Mouse (Mus musculus): ENCODE results near the gene Pax8. TPM values are rescaled to one million over a fixed set of nuclear protein-coding genes. Genes with fewer than 3 reads are reported as not detected.

The Pax8 gene
- polyA plus RNA-seq (2015; fragmentation: Nextera tagmentation; extraction: Ambion mirVana) = 134 and 160 TPM in 2 replicates

DNA sequence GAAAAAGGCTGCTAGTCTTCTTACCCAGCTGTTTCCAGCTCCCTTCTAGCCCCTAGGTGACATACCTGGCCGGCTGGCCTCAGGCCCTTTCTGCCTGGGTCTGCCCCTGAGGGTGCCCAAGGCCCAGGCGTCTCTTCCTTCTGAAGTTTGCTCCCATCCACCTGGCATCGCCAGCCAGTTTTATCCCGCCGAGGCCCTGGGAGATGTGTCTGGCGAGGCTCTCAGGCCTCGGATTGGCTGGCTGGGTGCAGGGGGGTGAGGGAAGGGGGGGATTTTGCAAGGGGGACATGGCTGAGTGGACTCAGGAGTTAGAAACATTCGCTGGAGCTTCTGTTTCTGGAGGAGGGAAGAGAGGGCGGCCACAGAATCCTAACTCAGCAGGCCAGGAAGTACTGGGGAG is at the start of gene Pax8:
TSS of gene Pax8 (minus strand) at position 180 of the 400 bp plus-strand sequence.
- ATAC-seq (ENCODE audit: low FRiP score, low TSS enrichment) = peak; percentile 92
- peak within 1 kb of the TSS; percentile 94 for H3K9ac ChIP-seq (replicated peaks; ENCODE audit: low read length)
- H3K4me1 ChIP-seq (ENCODE audit: insufficient read depth, low read length) = peaks cover 28% of the 10 kb centered on the region
- H3K4me2 ChIP-seq (replicated peaks; ENCODE audit: low read depth, low read length) = peak within 1 kb of the TSS; percentile 50
- peak within 1 kb of the TSS; percentile 75 for H3K4me3 ChIP-seq (ENCODE audit: low read length)
- peak within 1 kb of the TSS; percentile 94 for H3K27ac ChIP-seq (ENCODE audit: low read length)
- H3K9me3 ChIP-seq (ENCODE audit: low read length) = no peaks in the 10 kb centered on the region
- peaks cover 22% of the 10 kb centered on the region; the same call in 1 of the 2 replicates for H3K27me3 ChIP-seq (ENCODE audit: insufficient read depth, low read length)
- WGBS = 27% methylated on average over 9 of the region's 9 CpGs
- H3K36me3 ChIP-seq (ENCODE audit: insufficient read depth, low read length) = no peaks in the 10 kb centered on the region

- peak; percentile 93 for ATAC-seq (ENCODE audit: low FRiP score, low TSS enrichment)
- peak overlapping the region; percentile 87 for H3K27ac ChIP-seq (ENCODE audit: low read length)
- WGBS = 1% methylated on average over 33 of the region's 33 CpGs
Measured at GRCm38 (mm10) chr2:24521430-24522226, 46.2 kb upstream of the Pax8 start.

DNA sequence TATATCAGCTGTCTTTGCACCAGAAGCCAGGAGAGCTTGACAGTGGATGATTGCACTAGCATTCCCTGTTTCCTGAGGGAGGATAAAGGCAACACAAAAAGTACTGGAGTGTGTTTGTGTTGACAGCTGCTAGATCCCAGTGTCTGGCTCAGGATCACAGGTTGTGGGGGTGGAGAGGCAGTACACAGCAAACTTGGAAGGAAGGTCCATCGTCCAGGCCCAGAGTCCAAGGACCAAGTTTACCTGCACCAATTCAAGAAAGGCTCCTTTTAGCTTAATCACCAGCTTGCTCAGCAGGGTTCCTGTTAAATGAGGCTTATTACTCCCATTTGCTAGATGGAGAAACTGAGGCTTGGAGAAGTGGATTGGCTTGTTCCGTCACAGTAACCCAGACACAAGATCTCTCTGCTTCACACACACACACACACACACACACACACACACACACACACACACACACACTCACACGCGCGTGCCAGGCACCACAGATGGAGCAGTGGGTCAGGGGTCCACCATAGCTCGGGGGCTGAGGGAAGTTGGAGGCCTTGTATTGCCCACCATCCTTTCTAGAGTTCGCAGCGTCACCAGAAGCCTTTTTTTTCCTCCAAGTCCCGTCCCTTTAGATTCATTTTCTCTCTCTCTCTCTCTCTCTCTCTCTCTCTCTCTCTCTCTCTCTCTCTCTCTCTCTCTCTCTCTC is 45.3 kb upstream of the Pax8 start:
- Histone ChIP-seq H3K9me3 (ENCODE audit: low read length) (no peaks in the 10 kb centered on the region), H3K27me3 (ENCODE audit: insufficient read depth, low read length) (no peaks in the 10 kb centered on the region), H3K4me2 (replicated peaks; ENCODE audit: low read depth, low read length) (peak overlapping the region; percentile 82), H3K27ac (ENCODE audit: low read length) (peak overlapping the region; percentile 87), H3K36me3 (ENCODE audit: insufficient read depth, low read length) (no peaks in the 10 kb centered on the region), H3K9ac (replicated peaks; ENCODE audit: low read length) (peak overlapping the region; percentile 72), H3K4me3 (ENCODE audit: low read length) (peak overlapping the region; percentile 56), H3K4me1 (ENCODE audit: insufficient read depth, low read length) (peaks cover 19% of the 10 kb centered on the region)
- ATAC-seq (ENCODE audit: low FRiP score, low TSS enrichment) = 0 out of 2 replicates have a peak, but pooled peaks have one; percentile 21
- WGBS = 31% methylated on average over 9 of the region's 9 CpGs

More at GRCm38 (mm10) chr2:24521430-24522226, 46.2 kb upstream of the Pax8 start:
- Histone ChIP-seq H3K4me2 (replicated peaks; ENCODE audit: low read depth, low read length) (peak overlapping the region; percentile 82), H3K9me3 (ENCODE audit: low read length) (no peaks in the 10 kb centered on the region), H3K4me1 (ENCODE audit: insufficient read depth, low read length) (peaks cover 19% of the 10 kb centered on the region), H3K36me3 (ENCODE audit: insufficient read depth, low read length) (no peaks in the 10 kb centered on the region), H3K4me3 (ENCODE audit: low read length) (peak overlapping the region; percentile 56), H3K9ac (replicated peaks; ENCODE audit: low read length) (peak overlapping the region; percentile 72), H3K27me3 (ENCODE audit: insufficient read depth, low read length) (no peaks in the 10 kb centered on the region)

- ATAC-seq (ENCODE audit: low FRiP score, low TSS enrichment) = no peak
- Histone ChIP-seq H3K27ac (ENCODE audit: low read length) (no peak overlapping the region), H3K27me3 (ENCODE audit: insufficient read depth, low read length) (no peaks in the 10 kb centered on the region), H3K9ac (replicated peaks; ENCODE audit: low read length) (no peak overlapping the region), H3K4me1 (ENCODE audit: insufficient read depth, low read length) (peaks cover 16% of the 10 kb centered on the region), H3K36me3 (ENCODE audit: insufficient read depth, low read length) (no peaks in the 10 kb centered on the region), H3K9me3 (ENCODE audit: low read length) (no peaks in the 10 kb centered on the region), H3K4me3 (ENCODE audit: low read length) (no peak overlapping the region), H3K4me2 (replicated peaks; ENCODE audit: low read depth, low read length) (no peak overlapping the region)
- WGBS = 84% methylated on average over 3 of the region's 3 CpGs
Measured at GRCm38 (mm10) chr2:24516946-24517345, 41.5 kb upstream of the Pax8 start.

DNA sequence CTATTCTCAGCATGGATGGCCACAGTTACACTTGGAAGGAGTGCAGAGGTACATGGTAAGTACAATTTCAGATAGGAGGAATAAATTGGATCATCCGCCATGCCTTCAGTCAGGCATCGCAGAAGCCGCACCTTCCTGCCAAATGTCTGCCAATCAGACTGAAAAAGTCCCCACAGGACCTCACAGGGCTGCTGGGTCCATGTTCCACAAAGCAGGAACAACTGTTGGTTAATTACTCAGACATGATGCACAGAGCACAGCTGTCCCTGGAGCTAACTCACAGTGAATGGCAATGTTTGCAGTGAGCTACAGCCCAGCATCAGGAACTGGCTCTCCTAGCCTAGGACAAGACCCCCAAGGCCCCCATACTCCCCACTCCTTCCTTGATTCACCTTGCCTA is 32.0 kb upstream of the Pax8 start:
- no peak overlapping the region for H3K4me2 ChIP-seq (replicated peaks; ENCODE audit: low read depth, low read length)
- no peaks in the 10 kb centered on the region; the same call in 1 of the 2 replicates for H3K9me3 ChIP-seq (ENCODE audit: low read length)
- no peak overlapping the region for H3K4me3 ChIP-seq (ENCODE audit: low read length)
- no peak overlapping the region for H3K9ac ChIP-seq (replicated peaks; ENCODE audit: low read length)
- ATAC-seq (ENCODE audit: low FRiP score, low TSS enrichment) = no peak
- H3K27me3 ChIP-seq (ENCODE audit: insufficient read depth, low read length) = no peaks in the 10 kb centered on the region
- H3K4me1 ChIP-seq (ENCODE audit: insufficient read depth, low read length) = peaks cover 12% of the 10 kb centered on the region
- H3K36me3 ChIP-seq (ENCODE audit: insufficient read depth, low read length) = no peaks in the 10 kb centered on the region
- no peak overlapping the region for H3K27ac ChIP-seq (ENCODE audit: low read length)
- 89% methylated on average over 3 of the region's 3 CpGs for WGBS

GRCm38 (mm10) chr2:24502963-24503471 is 27.6 kb upstream of the Pax8 start:
- H3K4me3 ChIP-seq (ENCODE audit: low read length) = no peak overlapping the region
- peaks cover 35% of the 10 kb centered on the region for H3K4me1 ChIP-seq (ENCODE audit: insufficient read depth, low read length)
- WGBS = 33% methylated on average over 5 of the region's 5 CpGs
- no peaks in the 10 kb centered on the region for H3K9me3 ChIP-seq (ENCODE audit: low read length)
- H3K9ac ChIP-seq (replicated peaks; ENCODE audit: low read length) = no peak overlapping the region
- H3K27me3 ChIP-seq (ENCODE audit: insufficient read depth, low read length) = no peaks in the 10 kb centered on the region
- H3K27ac ChIP-seq (ENCODE audit: low read length) = peak overlapping the region; percentile 16; the same call in 1 of the 2 replicates
- H3K4me2 ChIP-seq (replicated peaks; ENCODE audit: low read depth, low read length) = no peak overlapping the region
- no peaks in the 10 kb centered on the region for H3K36me3 ChIP-seq (ENCODE audit: insufficient read depth, low read length)
- ATAC-seq (ENCODE audit: low FRiP score, low TSS enrichment) = peak; percentile 74

GRCm38 (mm10) chr2:24500921-24501320 is 25.5 kb upstream of the Pax8 start:
- H3K9ac ChIP-seq (replicated peaks; ENCODE audit: low read length) = no peak overlapping the region
- no peak overlapping the region for H3K27ac ChIP-seq (ENCODE audit: low read length)
- ATAC-seq (ENCODE audit: low FRiP score, low TSS enrichment) = peak; percentile 72; the same call in 1 of the 2 replicates
- no peak overlapping the region for H3K4me3 ChIP-seq (ENCODE audit: low read length)
- H3K9me3 ChIP-seq (ENCODE audit: low read length) = no peaks in the 10 kb centered on the region
- peaks cover 43% of the 10 kb centered on the region for H3K4me1 ChIP-seq (ENCODE audit: insufficient read depth, low read length)
- WGBS = 19% methylated on average over 2 of the region's 2 CpGs
- no peak overlapping the region for H3K4me2 ChIP-seq (replicated peaks; ENCODE audit: low read depth, low read length)
- no peaks in the 10 kb centered on the region for H3K36me3 ChIP-seq (ENCODE audit: insufficient read depth, low read length)
- H3K27me3 ChIP-seq (ENCODE audit: insufficient read depth, low read length) = no peaks in the 10 kb centered on the region

- peak; percentile 82; the same call in 1 of the 2 replicates for ATAC-seq (ENCODE audit: low FRiP score, low TSS enrichment)
- Histone ChIP-seq H3K36me3 (ENCODE audit: insufficient read depth, low read length) (no peaks in the 10 kb centered on the region), H3K9ac (replicated peaks; ENCODE audit: low read length) (no peak overlapping the region), H3K4me2 (replicated peaks; ENCODE audit: low read depth, low read length) (no peak overlapping the region), H3K4me1 (ENCODE audit: insufficient read depth, low read length) (no peaks in the 10 kb centered on the region), H3K27ac (ENCODE audit: low read length) (no peak overlapping the region), H3K4me3 (ENCODE audit: low read length) (no peak overlapping the region), H3K9me3 (ENCODE audit: low read length) (no peaks in the 10 kb centered on the region), H3K27me3 (ENCODE audit: insufficient read depth, low read length) (no peaks in the 10 kb centered on the region)
- 39% methylated on average over 6 of the region's 6 CpGs for WGBS
Measured at GRCm38 (mm10) chr2:24490564-24490963, 15.2 kb upstream of the Pax8 start.

- Histone ChIP-seq H3K4me1 (ENCODE audit: insufficient read depth, low read length) (no peaks in the 10 kb centered on the region), H3K9me3 (ENCODE audit: low read length) (no peaks in the 10 kb centered on the region), H3K27ac (ENCODE audit: low read length) (no peak overlapping the region), H3K9ac (replicated peaks; ENCODE audit: low read length) (no peak overlapping the region), H3K4me2 (replicated peaks; ENCODE audit: low read depth, low read length) (no peak overlapping the region), H3K27me3 (ENCODE audit: insufficient read depth, low read length) (no peaks in the 10 kb centered on the region), H3K36me3 (ENCODE audit: insufficient read depth, low read length) (no peaks in the 10 kb centered on the region), H3K4me3 (ENCODE audit: low read length) (no peak overlapping the region)
- ATAC-seq (ENCODE audit: low FRiP score, low TSS enrichment) = no peak
- WGBS = 50% methylated on average over 3 of the region's 3 CpGs
Measured at GRCm38 (mm10) chr2:24488660-24489059, 13.3 kb upstream of the Pax8 start.

All from kidney, embryonic 16.5 days (tissue).